Mouse (Mus musculus): ENCODE data around the gene Oosp3. TPM values are rescaled to one million over a fixed set of nuclear protein-coding genes. Genes with fewer than 3 reads are reported as not detected.

Oosp3 gene
- polyA plus RNA-seq, 1 experiment from 2014 or later, result not detected

GRCm38 (mm10) chr19:11720071-11720470 lies 23.2 kb downstream of the Oosp3 start:
- Histone ChIP-seq H3K4me2 (replicated peaks; ENCODE audit: low read depth, low read length) (no peak overlapping the region), H3K27ac (ENCODE audit: low read depth, low read length) (no peak overlapping the region), H3K27me3 (ENCODE audit: control insufficient read depth, insufficient read depth, low read length) (no peaks in the 10 kb centered on the region), H3K9ac (ENCODE audit: low read depth, low read length) (no peak overlapping the region), H3K9me3 (ENCODE audit: control insufficient read depth, low read length) (no peaks in the 10 kb centered on the region), H3K4me3 (ENCODE audit: low read depth, low read length) (no peak overlapping the region), H3K36me3 (ENCODE audit: control insufficient read depth, insufficient read depth, low read length) (no peaks in the 10 kb centered on the region), H3K4me1 (replicated peaks; ENCODE audit: control insufficient read depth, insufficient read depth, low read length) (no peaks in the 10 kb centered on the region)
- ATAC-seq (ENCODE audit: low FRiP score), result no peak
- DNase-seq (ENCODE audit: low spot score), result no peak
- 93% methylated on average over 3 of the region's 3 CpGs for WGBS

GRCm38 (mm10) chr19:11723870-11724269 lies 27.0 kb downstream of the Oosp3 start:
- no peaks in the 10 kb centered on the region for H3K27me3 ChIP-seq (ENCODE audit: control insufficient read depth, insufficient read depth, low read length)
- H3K4me1 ChIP-seq (replicated peaks; ENCODE audit: control insufficient read depth, insufficient read depth, low read length), result no peaks in the 10 kb centered on the region
- no peak overlapping the region for H3K4me3 ChIP-seq (ENCODE audit: low read depth, low read length)
- H3K4me2 ChIP-seq (replicated peaks; ENCODE audit: low read depth, low read length), result no peak overlapping the region
- ATAC-seq (ENCODE audit: low FRiP score) (no peak), DNase-seq (ENCODE audit: low spot score) (no peak)
- no peaks in the 10 kb centered on the region for H3K9me3 ChIP-seq (ENCODE audit: control insufficient read depth, low read length)
- H3K27ac ChIP-seq (ENCODE audit: low read depth, low read length), result no peak overlapping the region
- no peaks in the 10 kb centered on the region for H3K36me3 ChIP-seq (ENCODE audit: control insufficient read depth, insufficient read depth, low read length)
- H3K9ac ChIP-seq (ENCODE audit: low read depth, low read length), result no peak overlapping the region
- WGBS, result 83% methylated on average over 2 of the region's 2 CpGs

- 85% methylated on average over 6 of the region's 6 CpGs for WGBS
- no peak overlapping the region for H3K27ac ChIP-seq (ENCODE audit: low read depth, low read length)
- H3K27me3 ChIP-seq (ENCODE audit: control insufficient read depth, insufficient read depth, low read length), result no peaks in the 10 kb centered on the region
- H3K9ac ChIP-seq (ENCODE audit: low read depth, low read length), result no peak overlapping the region
- DNase-seq (ENCODE audit: low spot score), result no peak
- no peaks in the 10 kb centered on the region for H3K4me1 ChIP-seq (replicated peaks; ENCODE audit: control insufficient read depth, insufficient read depth, low read length)
- ATAC-seq (ENCODE audit: low FRiP score), result no peak
- H3K9me3 ChIP-seq (ENCODE audit: control insufficient read depth, low read length), result no peaks in the 10 kb centered on the region
- no peak overlapping the region for H3K4me2 ChIP-seq (replicated peaks; ENCODE audit: low read depth, low read length)
- H3K4me3 ChIP-seq (ENCODE audit: low read depth, low read length), result no peak overlapping the region
- no peaks in the 10 kb centered on the region for H3K36me3 ChIP-seq (ENCODE audit: control insufficient read depth, insufficient read depth, low read length)
Measured at GRCm38 (mm10) chr19:11724275-11724674, 27.4 kb downstream of the Oosp3 start.

GRCm38 (mm10) chr19:11725915-11726314 lies 29.1 kb downstream of the Oosp3 start:
- Histone ChIP-seq H3K27ac (ENCODE audit: low read depth, low read length) (no peak overlapping the region), H3K4me1 (replicated peaks; ENCODE audit: control insufficient read depth, insufficient read depth, low read length) (no peaks in the 10 kb centered on the region), H3K27me3 (ENCODE audit: control insufficient read depth, insufficient read depth, low read length) (no peaks in the 10 kb centered on the region), H3K9me3 (ENCODE audit: control insufficient read depth, low read length) (no peaks in the 10 kb centered on the region), H3K36me3 (ENCODE audit: control insufficient read depth, insufficient read depth, low read length) (no peaks in the 10 kb centered on the region), H3K9ac (ENCODE audit: low read depth, low read length) (no peak overlapping the region), H3K4me3 (ENCODE audit: low read depth, low read length) (no peak overlapping the region), H3K4me2 (replicated peaks; ENCODE audit: low read depth, low read length) (no peak overlapping the region)
- DNase-seq (ENCODE audit: low spot score) (no peak), ATAC-seq (ENCODE audit: low FRiP score) (no peak)
- WGBS, result 86% methylated on average over 2 of the region's 2 CpGs

- no peak overlapping the region for H3K4me3 ChIP-seq (ENCODE audit: low read depth, low read length)
- no peaks in the 10 kb centered on the region for H3K4me1 ChIP-seq (replicated peaks; ENCODE audit: control insufficient read depth, insufficient read depth, low read length)
- no peaks in the 10 kb centered on the region for H3K36me3 ChIP-seq (ENCODE audit: control insufficient read depth, insufficient read depth, low read length)
- ATAC-seq (ENCODE audit: low FRiP score) (no peak), DNase-seq (ENCODE audit: low spot score) (no peak)
- no peak overlapping the region for H3K9ac ChIP-seq (ENCODE audit: low read depth, low read length)
- no peak overlapping the region for H3K27ac ChIP-seq (ENCODE audit: low read depth, low read length)
- no peaks in the 10 kb centered on the region for H3K9me3 ChIP-seq (ENCODE audit: control insufficient read depth, low read length)
- 93% methylated on average over 5 of the region's 5 CpGs for WGBS
- H3K4me2 ChIP-seq (replicated peaks; ENCODE audit: low read depth, low read length), result no peak overlapping the region
- no peaks in the 10 kb centered on the region for H3K27me3 ChIP-seq (ENCODE audit: control insufficient read depth, insufficient read depth, low read length)
Measured at GRCm38 (mm10) chr19:11727304-11727703, 30.4 kb downstream of the Oosp3 start.

- no peaks in the 10 kb centered on the region for H3K4me1 ChIP-seq (replicated peaks; ENCODE audit: control insufficient read depth, insufficient read depth, low read length)
- no peak overlapping the region for H3K9ac ChIP-seq (ENCODE audit: low read depth, low read length)
- DNase-seq (ENCODE audit: low spot score) (no peak), ATAC-seq (ENCODE audit: low FRiP score) (no peak)
- no peak overlapping the region for H3K4me2 ChIP-seq (replicated peaks; ENCODE audit: low read depth, low read length)
- no peak overlapping the region for H3K4me3 ChIP-seq (ENCODE audit: low read depth, low read length)
- H3K27me3 ChIP-seq (ENCODE audit: control insufficient read depth, insufficient read depth, low read length), result no peaks in the 10 kb centered on the region
- H3K9me3 ChIP-seq (ENCODE audit: control insufficient read depth, low read length), result no peaks in the 10 kb centered on the region
- 90% methylated on average over 1 of the region's 1 CpGs for WGBS
- H3K27ac ChIP-seq (ENCODE audit: low read depth, low read length), result no peak overlapping the region
- no peaks in the 10 kb centered on the region for H3K36me3 ChIP-seq (ENCODE audit: control insufficient read depth, insufficient read depth, low read length)
Measured at GRCm38 (mm10) chr19:11730278-11730677, 33.4 kb downstream of the Oosp3 start.

- Histone ChIP-seq H3K9me3 (ENCODE audit: control insufficient read depth, low read length) (no peaks in the 10 kb centered on the region), H3K4me1 (replicated peaks; ENCODE audit: control insufficient read depth, insufficient read depth, low read length) (no peaks in the 10 kb centered on the region), H3K4me2 (replicated peaks; ENCODE audit: low read depth, low read length) (no peak overlapping the region), H3K9ac (ENCODE audit: low read depth, low read length) (no peak overlapping the region), H3K27me3 (ENCODE audit: control insufficient read depth, insufficient read depth, low read length) (no peaks in the 10 kb centered on the region), H3K4me3 (ENCODE audit: low read depth, low read length) (no peak overlapping the region), H3K27ac (ENCODE audit: low read depth, low read length) (no peak overlapping the region), H3K36me3 (ENCODE audit: control insufficient read depth, insufficient read depth, low read length) (no peaks in the 10 kb centered on the region)
- no peak for DNase-seq (ENCODE audit: low spot score)
- 44% methylated on average over 1 of the region's 1 CpGs for WGBS
- ATAC-seq (ENCODE audit: low FRiP score), result no peak
Measured at GRCm38 (mm10) chr19:11736455-11736854, 39.6 kb downstream of the Oosp3 start.

GRCm38 (mm10) chr19:11745680-11746079 lies 48.8 kb downstream of the Oosp3 start:
- H3K9ac ChIP-seq (ENCODE audit: low read depth, low read length), result no peak overlapping the region
- H3K9me3 ChIP-seq (ENCODE audit: control insufficient read depth, low read length), result no peaks in the 10 kb centered on the region
- H3K4me3 ChIP-seq (ENCODE audit: low read depth, low read length), result no peak overlapping the region
- H3K27me3 ChIP-seq (ENCODE audit: control insufficient read depth, insufficient read depth, low read length), result no peaks in the 10 kb centered on the region
- H3K4me2 ChIP-seq (replicated peaks; ENCODE audit: low read depth, low read length), result no peak overlapping the region
- ATAC-seq (ENCODE audit: low FRiP score) (no peak), DNase-seq (ENCODE audit: low spot score) (no peak)
- H3K36me3 ChIP-seq (ENCODE audit: control insufficient read depth, insufficient read depth, low read length), result no peaks in the 10 kb centered on the region
- no peak overlapping the region for H3K27ac ChIP-seq (ENCODE audit: low read depth, low read length)
- no peaks in the 10 kb centered on the region for H3K4me1 ChIP-seq (replicated peaks; ENCODE audit: control insufficient read depth, insufficient read depth, low read length)

- Histone ChIP-seq H3K4me2 (replicated peaks; ENCODE audit: low read depth, low read length) (no peak within 1 kb of the TSS), H3K4me3 (ENCODE audit: low read depth, low read length) (no peak within 1 kb of the TSS), H3K4me1 (replicated peaks; ENCODE audit: control insufficient read depth, insufficient read depth, low read length) (no peaks in the 10 kb centered on the region), H3K27ac (ENCODE audit: low read depth, low read length) (no peak within 1 kb of the TSS), H3K9me3 (ENCODE audit: control insufficient read depth, low read length) (no peaks in the 10 kb centered on the region), H3K27me3 (ENCODE audit: control insufficient read depth, insufficient read depth, low read length) (no peaks in the 10 kb centered on the region), H3K36me3 (ENCODE audit: control insufficient read depth, insufficient read depth, low read length) (no peaks in the 10 kb centered on the region), H3K9ac (ENCODE audit: low read depth, low read length) (no peak within 1 kb of the TSS)
- WGBS, result 86% methylated on average over 2 of the region's 2 CpGs
- ATAC-seq (ENCODE audit: low FRiP score), result no peak
- DNase-seq (ENCODE audit: low spot score), result no peak
Measured at GRCm38 (mm10) chr19:11747298-11747697, 50.4 kb downstream of the Oosp3 start, which contains the start of gene Gif. Gene Gif, plus strand, starts transcription at chr19:11747554.
